Mouse (Mus musculus): ENCODE data around the gene Slc39a2.
"Not testable (repeated sequence)": the region's sequence is repeated elsewhere in the genome, so short reads cannot be mapped to it uniquely, and the experiment has no call there.

Gene Slc39a2

GRCm38 (mm10) chr14:51892191-51892939, at the start of gene Slc39a2:
TSS of gene Slc39a2 (plus strand) at chr14:51892889.
- no peak for DNase-seq (ENCODE audit: low read depth, low spot score)

DNA sequence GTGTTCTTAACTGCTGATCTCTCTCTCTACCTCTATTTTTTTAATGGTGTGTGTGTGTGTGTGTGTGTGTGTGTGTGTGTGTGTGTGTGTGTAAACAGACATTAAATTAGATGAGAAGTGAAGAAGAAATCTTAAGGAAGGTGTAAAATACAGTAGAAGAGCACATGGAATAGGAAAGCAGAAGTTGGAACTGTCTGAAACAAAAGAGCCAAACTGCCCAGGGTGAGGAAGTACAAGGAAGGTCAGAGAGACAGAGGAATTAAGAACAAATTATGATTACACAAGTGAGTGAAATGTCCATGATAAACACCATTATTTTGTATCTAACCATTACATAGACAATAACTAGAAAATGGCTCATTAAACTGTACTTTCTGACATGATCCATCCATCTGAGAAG, 48.8 kb upstream of the Slc39a2 start:
- DNase-seq (ENCODE audit: low read depth, low spot score): no peak

DNA sequence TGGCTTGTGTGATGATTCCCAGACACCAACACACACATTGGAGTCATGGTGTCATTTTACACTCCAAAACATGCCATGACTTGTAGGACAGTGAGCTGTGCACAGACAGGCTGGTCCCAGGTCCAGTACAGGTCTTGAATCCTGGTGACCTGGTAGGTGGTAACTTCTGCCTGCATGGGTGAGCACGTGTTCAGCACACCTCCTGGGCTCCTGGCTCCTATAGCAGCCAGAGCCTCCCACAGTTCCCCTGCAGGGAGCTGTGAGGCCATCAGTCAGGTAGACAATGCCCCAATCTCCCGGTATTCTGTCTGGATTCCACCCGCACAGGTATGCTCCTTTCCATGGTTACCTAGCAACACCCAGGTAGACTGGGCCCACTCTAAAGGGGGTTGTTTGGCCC, 46.1 kb upstream of the Slc39a2 start:
- DNase-seq (ENCODE audit: low read depth, low spot score): no peak

- not testable (repeated sequence) for DNase-seq (ENCODE audit: low read depth, low spot score)
Measured at GRCm38 (mm10) chr14:51851006-51851405, 41.7 kb upstream of the Slc39a2 start.

DNA sequence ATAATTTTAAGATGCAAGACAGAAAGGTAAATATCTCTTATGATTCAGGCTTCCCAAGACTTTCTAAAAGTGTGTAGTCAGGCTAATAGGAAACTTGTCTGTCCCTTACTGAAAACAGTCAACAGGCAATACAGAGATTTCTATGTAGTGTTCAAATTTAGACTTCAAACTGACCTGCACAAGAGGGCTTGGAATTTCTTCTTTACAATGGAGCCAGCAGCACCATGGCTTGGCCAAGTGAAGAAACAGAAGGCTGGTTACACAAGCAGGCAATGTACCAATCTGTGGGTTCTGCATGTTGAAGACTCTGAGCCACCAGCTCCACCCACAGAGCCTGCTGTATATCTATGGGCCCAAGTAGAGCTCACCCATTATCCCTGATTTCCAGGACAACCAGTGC, 39.3 kb upstream of the Slc39a2 start, which contains the start of gene Ear6:
Gene Ear6, plus strand, starts transcription at position 301 of the 400 bp plus-strand sequence.
- DNase-seq (ENCODE audit: low read depth, low spot score): no peak

DNA sequence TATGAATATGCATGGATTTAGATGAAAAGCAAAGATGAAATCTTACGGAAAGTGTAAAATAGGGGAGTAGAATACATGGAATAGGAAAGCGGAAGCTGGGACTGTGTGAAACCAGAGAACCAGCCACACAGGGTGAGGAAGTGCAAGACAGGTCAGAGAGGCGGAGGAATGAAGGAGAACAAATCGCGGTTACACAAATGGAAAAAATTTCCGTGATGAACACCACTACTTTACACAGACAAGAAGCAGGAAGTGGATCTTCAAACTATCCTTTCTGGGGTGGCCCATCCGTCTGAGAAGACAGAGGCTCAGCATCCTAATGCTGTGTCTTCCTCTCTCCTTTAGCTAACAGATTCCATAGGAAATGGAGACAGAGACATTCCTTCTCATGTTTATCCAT, 37.4 kb upstream of the Slc39a2 start:
- not testable (repeated sequence) for DNase-seq (ENCODE audit: low read depth, low spot score)

DNA sequence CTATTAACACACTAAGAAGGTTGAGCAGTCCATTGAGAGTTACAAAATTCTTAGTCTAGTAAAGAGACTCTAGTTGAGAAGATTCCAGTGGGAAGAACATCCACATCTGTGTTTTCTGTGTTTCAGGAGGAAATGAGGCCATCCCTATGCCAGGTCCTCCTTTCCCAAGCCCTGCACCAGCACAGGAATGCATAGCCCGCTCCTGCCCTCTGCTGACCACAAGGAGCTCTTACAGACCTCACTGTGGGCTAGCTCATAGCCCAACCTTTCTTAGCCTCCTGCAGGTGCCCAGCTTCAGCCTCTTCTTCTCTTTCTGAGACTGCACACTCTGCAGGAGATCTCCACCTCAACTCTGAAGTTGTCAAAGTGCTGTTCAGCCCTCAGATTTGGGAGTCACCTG, 29.1 kb upstream of the Slc39a2 start:
- not testable (repeated sequence) for DNase-seq (ENCODE audit: low read depth, low spot score)

- DNase-seq (ENCODE audit: low read depth, low spot score): no peak
Measured at GRCm38 (mm10) chr14:51870756-51871155, 21.9 kb upstream of the Slc39a2 start.

GRCm38 (mm10) chr14:51871741-51872140, 20.9 kb upstream of the Slc39a2 start:
- no peak for DNase-seq (ENCODE audit: low read depth, low spot score)

- DNase-seq (ENCODE audit: low read depth, low spot score): no peak
Measured at GRCm38 (mm10) chr14:51877517-51877916, 15.2 kb upstream of the Slc39a2 start.

DNA sequence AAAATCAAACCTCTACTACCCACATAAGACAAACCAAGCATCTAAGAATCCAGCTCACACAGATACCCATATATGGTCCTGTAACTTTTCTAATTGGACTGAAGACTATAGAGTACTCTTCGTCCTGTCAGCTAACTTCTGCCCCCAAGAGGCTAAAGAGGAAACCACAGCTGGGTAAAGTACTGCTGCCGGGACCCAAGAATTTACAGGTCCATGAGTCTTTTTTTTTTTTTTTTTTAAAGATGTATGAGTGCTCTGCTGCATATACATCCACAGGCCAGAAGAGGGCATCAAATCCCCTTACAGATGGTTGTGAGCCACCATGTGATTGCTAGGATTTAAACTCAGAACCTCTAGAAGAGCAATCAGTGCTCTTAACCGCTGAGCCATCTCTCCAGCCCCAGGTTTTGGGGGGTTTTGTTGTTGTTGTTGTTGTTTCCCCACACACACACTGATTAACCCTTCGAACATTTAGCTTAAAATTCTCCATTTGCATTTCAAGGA, 9.1 kb upstream of the Slc39a2 start:
- DNase-seq (ENCODE audit: low read depth, low spot score): peak; percentile 66

DNA sequence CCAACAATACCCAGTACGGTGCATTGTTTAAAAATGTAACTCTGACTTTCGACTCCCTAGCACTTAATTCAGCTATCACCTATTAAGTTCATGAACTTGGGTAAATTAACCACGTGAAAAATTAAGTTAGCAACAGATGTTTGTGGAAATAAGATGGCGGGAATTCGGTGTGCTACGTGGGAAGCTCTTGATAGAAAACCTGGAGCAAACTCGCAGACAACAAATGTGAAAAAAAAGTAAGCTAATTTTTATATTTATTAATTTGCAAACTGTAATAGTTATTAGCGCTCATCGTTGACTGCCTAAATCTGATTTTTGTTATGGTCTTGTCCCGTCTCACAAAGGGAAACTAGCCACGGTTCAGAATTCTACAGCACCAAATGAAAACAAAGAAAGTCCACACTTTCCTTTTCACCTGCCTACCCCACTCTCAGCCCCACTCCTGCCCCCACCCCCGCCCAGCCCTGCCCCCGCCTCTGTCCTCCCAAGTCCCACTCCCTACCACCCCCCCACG, 8.6 kb upstream of the Slc39a2 start:
- DNase-seq (ENCODE audit: low read depth, low spot score): no peak

DNA sequence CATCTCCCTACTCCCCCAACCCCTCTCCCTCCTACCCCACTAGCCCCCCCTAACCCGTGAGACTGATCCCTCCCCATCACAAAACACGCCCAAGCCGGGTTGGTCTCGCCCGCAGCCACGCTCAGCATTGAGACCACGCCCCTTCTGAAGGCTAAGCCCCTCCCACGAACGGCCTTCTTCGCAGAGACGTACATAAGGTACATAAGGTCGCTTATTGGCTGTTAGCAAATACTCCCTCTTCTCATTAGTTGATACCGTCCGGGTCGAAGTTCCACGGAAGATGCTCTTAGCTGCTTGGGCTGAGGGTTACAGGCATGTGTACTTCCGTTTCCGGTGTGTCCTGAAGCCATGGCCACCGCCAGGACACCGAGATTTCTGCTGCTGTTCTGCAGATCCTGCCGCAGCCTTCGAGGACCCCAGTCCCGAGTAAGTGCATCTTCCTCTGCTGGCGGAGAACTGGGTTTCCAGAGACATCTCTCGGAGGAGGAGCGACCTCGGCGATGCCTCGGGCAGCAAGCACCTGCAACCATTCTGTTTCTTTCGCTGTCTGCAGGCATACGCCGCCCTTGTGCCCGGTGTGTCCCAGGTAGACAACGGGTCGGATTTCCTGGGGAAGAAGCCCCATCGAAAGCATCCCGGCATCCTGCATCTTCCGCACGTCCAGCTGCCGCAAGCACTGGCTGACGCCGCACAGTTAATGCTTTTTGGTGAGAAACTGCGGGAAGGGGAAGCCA, 7.9 kb upstream of the Slc39a2 start, which contains the start of gene Mettl17:
Gene Mettl17, plus strand, starts transcription at position 245 of the 734 bp plus-strand sequence.
- DNase-seq (ENCODE audit: low read depth, low spot score): peak; percentile 92

- DNase-seq (ENCODE audit: low read depth, low spot score): no peak
Measured at GRCm38 (mm10) chr14:51886051-51886450, 6.6 kb upstream of the Slc39a2 start.

DNA sequence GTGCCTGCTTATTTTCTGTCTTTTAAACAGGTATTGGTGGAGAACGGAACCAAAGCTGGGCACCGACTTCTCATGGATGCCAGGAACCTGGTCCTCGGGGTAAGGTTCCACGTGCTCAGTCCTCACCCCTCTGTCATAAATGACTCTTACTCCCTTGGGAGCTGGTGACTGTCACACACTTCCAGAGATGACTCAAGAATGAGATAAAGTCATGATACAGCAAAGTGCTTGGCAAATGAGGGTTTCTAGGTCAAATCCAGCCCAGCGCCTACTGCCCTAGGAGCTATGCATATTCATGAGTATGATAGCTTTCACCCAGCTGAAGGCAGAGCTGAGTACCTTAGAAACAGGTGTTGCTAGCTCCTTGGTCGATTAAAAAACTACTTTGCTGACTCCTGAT, 2.9 kb upstream of the Slc39a2 start:
- DNase-seq (ENCODE audit: low read depth, low spot score): no peak

GRCm38 (mm10) chr14:51893094-51893794, 555 bp downstream of the Slc39a2 start:
- DNase-seq (ENCODE audit: low read depth, low spot score): no peak

DNA sequence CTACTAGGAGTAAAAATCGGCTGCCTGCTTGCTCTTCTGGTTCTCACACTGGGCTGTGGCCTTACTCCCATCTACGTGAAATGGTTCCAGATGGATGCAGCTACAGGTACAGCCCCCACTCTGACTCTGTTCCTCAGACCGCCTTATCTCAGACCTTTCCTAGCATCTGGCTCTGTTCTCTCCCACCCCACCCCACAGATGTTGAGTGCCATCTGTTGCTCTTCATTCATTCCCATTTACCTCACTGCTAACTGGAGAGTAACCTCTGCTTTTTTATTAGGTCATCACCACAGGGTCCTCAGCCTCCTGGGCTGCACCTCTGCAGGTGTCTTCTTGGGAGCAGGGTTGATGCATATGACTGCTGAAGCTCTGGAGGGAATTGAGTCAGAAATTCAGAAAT, 1.1 kb downstream of the Slc39a2 start:
- no peak for DNase-seq (ENCODE audit: low read depth, low spot score)

GRCm38 (mm10) chr14:51895071-51895470, 2.4 kb downstream of the Slc39a2 start:
- DNase-seq (ENCODE audit: low read depth, low spot score): no peak

DNA sequence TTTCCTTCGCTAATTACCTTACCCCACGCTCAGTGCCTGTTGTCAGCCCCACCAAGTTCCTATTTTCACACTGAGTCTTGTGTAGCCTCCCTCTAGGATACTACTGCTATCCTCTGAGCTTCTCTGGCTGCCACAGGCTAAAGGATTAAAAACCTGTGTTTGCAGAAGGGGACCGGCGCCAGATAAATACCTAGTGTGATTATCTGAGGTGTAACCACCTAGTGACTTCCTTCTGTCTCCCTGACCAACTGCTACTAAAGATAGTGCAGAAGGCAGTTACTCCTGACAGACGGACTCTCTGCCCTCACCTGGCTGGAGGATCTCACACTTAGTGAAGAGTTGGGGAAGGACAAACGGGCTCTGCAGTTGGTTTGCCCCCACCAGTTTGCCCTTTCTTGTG, 3.3 kb downstream of the Slc39a2 start:
- DNase-seq (ENCODE audit: low read depth, low spot score): no peak

GRCm38 (mm10) chr14:51896539-51897170, 4.0 kb downstream of the Slc39a2 start:
- DNase-seq (ENCODE audit: low read depth, low spot score): no peak

DNA sequence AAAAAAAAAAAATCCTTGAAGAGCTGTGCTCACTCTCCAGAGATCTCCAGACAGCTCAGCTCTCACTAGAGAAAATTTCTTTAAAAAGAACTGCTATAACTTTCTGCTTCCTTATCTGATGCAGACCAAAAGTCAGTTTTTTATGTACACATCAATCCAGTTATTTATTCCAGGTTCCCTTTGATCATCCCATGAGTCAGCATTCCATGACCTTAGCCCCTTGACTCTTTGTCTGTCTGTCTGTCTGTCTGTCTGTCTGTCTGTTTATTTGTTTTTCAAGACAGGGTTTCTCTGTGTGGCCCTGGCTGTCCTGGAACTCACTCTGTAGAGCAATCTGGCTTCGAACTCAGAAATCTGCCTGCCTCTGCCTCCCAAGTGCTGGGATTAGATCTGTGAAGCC, 6.7 kb downstream of the Slc39a2 start:
- DNase-seq (ENCODE audit: low read depth, low spot score): no peak

All from WW6 (cell line).